Mouse (Mus musculus): ENCODE measurements around the gene Sh3bp5l. TPM values are rescaled to one million over a fixed set of nuclear protein-coding genes. Genes with fewer than 3 reads are reported as not detected.

Gene Sh3bp5l
- polyA plus RNA-seq, 1 experiment from 2014 or later, result 21.0 TPM

Other genes starting within 250 kb of the Sh3bp5l start
- gene Gm12248, start 237.6 kb upstream of the Sh3bp5l start, polyA plus RNA-seq (2014; fragmentation: Nextera tagmentation; extraction: Ambion mirVana), result not detected in 2 replicates
- gene Cnot8, start 226.6 kb upstream of the Sh3bp5l start, polyA plus RNA-seq (2014; fragmentation: Nextera tagmentation; extraction: Ambion mirVana), result 110 and 114 TPM in 2 replicates
- gene Gemin5, start 162.2 kb upstream of the Sh3bp5l start, polyA plus RNA-seq (2014; fragmentation: Nextera tagmentation; extraction: Ambion mirVana), result 27.3 and 27.6 TPM in 2 replicates
- gene Mrpl22, start 159.1 kb upstream of the Sh3bp5l start, polyA plus RNA-seq (2014; fragmentation: Nextera tagmentation; extraction: Ambion mirVana), result 132 and 146 TPM in 2 replicates
- gene Igtp, start 131.2 kb upstream of the Sh3bp5l start, polyA plus RNA-seq (2014; fragmentation: Nextera tagmentation; extraction: Ambion mirVana), result 2.3 and 2.5 TPM in 2 replicates
- gene Irgm2, start 131.1 kb upstream of the Sh3bp5l start, polyA plus RNA-seq (2014; fragmentation: Nextera tagmentation; extraction: Ambion mirVana), result 0.52 and 1.5 TPM in 2 replicates
- 0.20 TPM in 1 of 2 replicates, not detected in the other for gene 4930438A08Rik, start 55.9 kb upstream of the Sh3bp5l start, polyA plus RNA-seq (2014; fragmentation: Nextera tagmentation; extraction: Ambion mirVana)
- gene Zfp692, start 23.7 kb upstream of the Sh3bp5l start, polyA plus RNA-seq (2014; fragmentation: Nextera tagmentation; extraction: Ambion mirVana), result 10.9 TPM in 2 replicates
- 24.4 and 26.0 TPM in 2 replicates for gene Zfp672, start 385 bp upstream of the Sh3bp5l start, polyA plus RNA-seq (2014; fragmentation: Nextera tagmentation; extraction: Ambion mirVana)
- gene Lypd8, start 48.3 kb downstream of the Sh3bp5l start, polyA plus RNA-seq (2014; fragmentation: Nextera tagmentation; extraction: Ambion mirVana), result not detected in 2 replicates
- gene 1810065E05Rik, start 90.4 kb downstream of the Sh3bp5l start, polyA plus RNA-seq (2014; fragmentation: Nextera tagmentation; extraction: Ambion mirVana), result not detected in 2 replicates
- gene Gm12253, start 101.8 kb downstream of the Sh3bp5l start, polyA plus RNA-seq (2014; fragmentation: Nextera tagmentation; extraction: Ambion mirVana), result not detected in 2 replicates
- gene Lypd9, start 122.2 kb downstream of the Sh3bp5l start, polyA plus RNA-seq (2014; fragmentation: Nextera tagmentation; extraction: Ambion mirVana), result not detected in 2 replicates
- not detected in 2 replicates for gene Olfr30, start 131.5 kb downstream of the Sh3bp5l start, polyA plus RNA-seq (2014; fragmentation: Nextera tagmentation; extraction: Ambion mirVana)
- gene Olfr332, start 161.8 kb downstream of the Sh3bp5l start, polyA plus RNA-seq (2014; fragmentation: Nextera tagmentation; extraction: Ambion mirVana), result not detected in 2 replicates
- not detected in 2 replicates for gene Olfr331, start 171.8 kb downstream of the Sh3bp5l start, polyA plus RNA-seq (2014; fragmentation: Nextera tagmentation; extraction: Ambion mirVana)
- gene Olfr330, start 204.1 kb downstream of the Sh3bp5l start, polyA plus RNA-seq (2014; fragmentation: Nextera tagmentation; extraction: Ambion mirVana), result not detected in 2 replicates
- gene Olfr329-ps, start 215.7 kb downstream of the Sh3bp5l start, polyA plus RNA-seq (2014; fragmentation: Nextera tagmentation; extraction: Ambion mirVana), result not detected in 2 replicates
- gene Olfr328, start 224.9 kb downstream of the Sh3bp5l start, polyA plus RNA-seq (2014; fragmentation: Nextera tagmentation; extraction: Ambion mirVana), result 0.07 TPM in 1 of 2 replicates, not detected in the other
- gene Olfr224, start 239.8 kb downstream of the Sh3bp5l start, polyA plus RNA-seq (2014; fragmentation: Nextera tagmentation; extraction: Ambion mirVana), result not detected in 2 replicates
- gene Olfr325, start 247.0 kb downstream of the Sh3bp5l start, polyA plus RNA-seq (2014; fragmentation: Nextera tagmentation; extraction: Ambion mirVana), result not detected in 2 replicates

All from embryonic facial prominence, embryonic 11.5 days (tissue).